Mouse (Mus musculus) layer of hippocampus, adult 9-11 months (tissue): ENCODE measurements around the gene Gm35315.
"Not testable (repeated sequence)": the region's sequence is repeated elsewhere in the genome, so short reads cannot be mapped to it uniquely, and the experiment has no call there.

ENCODE experiments used
- DNase-seq: peaks from one replicate; pipeline ENCODE4 v3.0.0; 2022

The Gm35315 gene

GRCm38 (mm10) chr5:110094030-110094846 lies at the start of gene Gm35315:
Gene Gm35315, minus strand, starts transcription at chr5:110094420.
- peak; percentile 95 for DNase-seq

- no peak for DNase-seq
These were observed 48.8 kb upstream of the Gm35315 start for GRCm38 (mm10) chr5:110143007-110143406.

- no peak for DNase-seq
These were observed 48.1 kb upstream of the Gm35315 start for GRCm38 (mm10) chr5:110142309-110142708.

- DNase-seq, result no peak
These were observed 46.2 kb upstream of the Gm35315 start for GRCm38 (mm10) chr5:110140424-110140823.

- DNase-seq, result no peak
These were observed 45.1 kb upstream of the Gm35315 start for GRCm38 (mm10) chr5:110139325-110139724.

- DNase-seq, result no peak
These were observed 43.6 kb upstream of the Gm35315 start for GRCm38 (mm10) chr5:110137816-110138215.

- DNase-seq, result no peak
These were observed 41.9 kb upstream of the Gm35315 start for GRCm38 (mm10) chr5:110136087-110136464.

GRCm38 (mm10) chr5:110135293-110136086 lies 41.3 kb upstream of the Gm35315 start, which contains the start of gene Chfr:
Gene Chfr, plus strand, starts transcription at chr5:110135842.
- DNase-seq, result peak; percentile 99

- not testable (repeated sequence) for DNase-seq
These were observed 28.2 kb upstream of the Gm35315 start for GRCm38 (mm10) chr5:110122380-110122779.

GRCm38 (mm10) chr5:110109991-110110441 lies 15.8 kb upstream of the Gm35315 start, which contains the start of gene Zfp605:
Gene Zfp605, plus strand, starts transcription at chr5:110110092.
- peak; percentile 95 for DNase-seq

GRCm38 (mm10) chr5:110108305-110108628 lies 14.0 kb upstream of the Gm35315 start:
- no peak for DNase-seq

GRCm38 (mm10) chr5:110107581-110108304 lies 13.5 kb upstream of the Gm35315 start, which contains the start of gene Gtpbp6:
Gene Gtpbp6, minus strand, starts transcription at chr5:110108197.
- DNase-seq, result peak; percentile 98

GRCm38 (mm10) chr5:110106901-110107564 lies 12.8 kb upstream of the Gm35315 start:
- peak; percentile 54 for DNase-seq

- peak; percentile 60 for DNase-seq
These were observed 12.1 kb upstream of the Gm35315 start for GRCm38 (mm10) chr5:110106140-110106871.

- DNase-seq, result no peak
These were observed 10.6 kb upstream of the Gm35315 start for GRCm38 (mm10) chr5:110104616-110105380.

GRCm38 (mm10) chr5:110103901-110104615 lies 9.8 kb upstream of the Gm35315 start:
- DNase-seq, result peak; percentile 26

GRCm38 (mm10) chr5:110102853-110103625 lies 8.8 kb upstream of the Gm35315 start:
- DNase-seq, result no peak

- DNase-seq, result no peak
These were observed 8.2 kb upstream of the Gm35315 start for GRCm38 (mm10) chr5:110102429-110102828.

- peak; percentile 74 for DNase-seq
These were observed 7.6 kb upstream of the Gm35315 start for GRCm38 (mm10) chr5:110101716-110102347.
